Mouse (Mus musculus) testis, postnatal 14 days (tissue): ENCODE measurements around the gene Cd209c.

Experiments
- DNase-seq: peaks from one replicate; pipeline ENCODE4 v3.0.0; 2021; ENCODE audit warnings: low spot score

Gene Cd209c

GRCm38 (mm10) chr8:3954646-3955045 is at the start of gene Cd209c:
Gene Cd209c, minus strand, starts transcription at chr8:3954746.
- no peak for DNase-seq

GRCm38 (mm10) chr8:3994219-3994618 is 39.7 kb upstream of the Cd209c start:
- DNase-seq = no peak

GRCm38 (mm10) chr8:3956037-3956436 is 1.5 kb upstream of the Cd209c start:
- no peak for DNase-seq

- no peak for DNase-seq
Observed at GRCm38 (mm10) chr8:3940023-3940422, 14.5 kb downstream of the Cd209c start.

GRCm38 (mm10) chr8:3926744-3927143 is 27.8 kb downstream of the Cd209c start, which contains the start of gene Cd209b:
Gene Cd209b, minus strand, starts transcription at chr8:3926844.
- no peak for DNase-seq
